Mouse (Mus musculus) liver, postnatal 0 days (tissue): ENCODE measurements around the gene 2310022A10Rik. TPM values are rescaled to one million over a fixed set of nuclear protein-coding genes. Genes with fewer than 3 reads are reported as not detected.

ENCODE experiments used
- ATAC-seq: fragments of 200-750 bp; cut with Nextera tagmentation; 2 replicates; pipeline ENCODE4 v1.8.0; 2017; ENCODE audit warnings: mild to moderate bottlenecking, moderate library complexity
- DNase-seq: peaks from one replicate; pipeline ENCODE4 v3.0.0-alpha.2; 2016
- H3K27ac ChIP-seq: fragments of 300-500 bp; sonication (generic); 2 replicates; pipeline ENCODE4 v1.5.1; 2014; ENCODE audit warnings: antibody characterized with exemption, moderate library complexity, mild to moderate bottlenecking, low read depth
- H3K27me3 ChIP-seq: fragments of 300-500 bp; sonication (generic); 2 replicates; pipeline ENCODE4 v1.6.1; 2014; ENCODE audit warnings: low read length, control low read depth, mixed read lengths; ENCODE audit not compliant: insufficient read depth
- H3K36me3 ChIP-seq: fragments of 300-500 bp; sonication (generic); replicated peaks from 2 replicates; pipeline ENCODE4 v1.6.1; 2014; ENCODE audit warnings: mild to moderate bottlenecking, control low read depth, low read length, moderate library complexity, mixed read lengths; ENCODE audit not compliant: insufficient read depth
- H3K4me1 ChIP-seq: fragments of 300-500 bp; sonication (generic); 2 replicates; pipeline ENCODE4 v1.6.1; 2014; ENCODE audit warnings: antibody characterized with exemption, mild to moderate bottlenecking, control low read depth; ENCODE audit not compliant: insufficient read depth
- H3K4me2 ChIP-seq: fragments of 300-500 bp; sonication (generic); 2 replicates; pipeline ENCODE4 v1.6.1; 2014; ENCODE audit warnings: low read depth, mild to moderate bottlenecking, low read length, moderate library complexity, mixed read lengths
- H3K4me3 ChIP-seq: fragments of 300-500 bp; sonication (generic); 2 replicates; pipeline ENCODE4 v1.5.1; 2014; ENCODE audit warnings: low read depth, low read length
- H3K9ac ChIP-seq: fragments of 300-500 bp; sonication (generic); replicated peaks from 2 replicates; pipeline ENCODE4 v1.6.1; 2014; ENCODE audit warnings: mild to moderate bottlenecking, moderate library complexity
- H3K9me3 ChIP-seq: fragments of 300-500 bp; sonication (generic); 2 replicates; pipeline ENCODE4 v1.6.1; 2016; ENCODE audit warnings: mild to moderate bottlenecking, control low read depth, low read length, mixed read lengths
- CTCF ChIP-seq: sonication (generic); IDR thresholded peaks from 2 replicates; pipeline ENCODE4 v1.5.1; 2016; ENCODE audit warnings: antibody characterized with exemption, low read depth
- EP300 ChIP-seq: IDR thresholded peaks from 2 replicates; pipeline ENCODE4 v1.6.1; 2016; ENCODE audit warnings: antibody characterized with exemption, low read depth, mild to moderate bottlenecking
- WGBS: fragments of 180-500 bp; shearing (Covaris S2); extraction: QIAGEN DNeasy Blood & Tissue Kit; methylation state at CpG from one replicate; pipeline ENCODE4 v1.1.7; 2014; ENCODE audit not compliant: insufficient replicate concordance; 5-methylcytosine and 5-hydroxymethylcytosine counted together
- polyA plus RNA-seq: library from polyadenylated mRNA; unstranded; fragments of >200 nt; fragmentation: Nextera tagmentation; extraction: Ambion mirVana; gene quantifications from 2 replicates; pipeline ENCODE4 v1.2.1, GENCODE M21; 2015

The 2310022A10Rik gene
- polyA plus RNA-seq, 1 experiment from 2014 or later = 8.6 TPM

DNA sequence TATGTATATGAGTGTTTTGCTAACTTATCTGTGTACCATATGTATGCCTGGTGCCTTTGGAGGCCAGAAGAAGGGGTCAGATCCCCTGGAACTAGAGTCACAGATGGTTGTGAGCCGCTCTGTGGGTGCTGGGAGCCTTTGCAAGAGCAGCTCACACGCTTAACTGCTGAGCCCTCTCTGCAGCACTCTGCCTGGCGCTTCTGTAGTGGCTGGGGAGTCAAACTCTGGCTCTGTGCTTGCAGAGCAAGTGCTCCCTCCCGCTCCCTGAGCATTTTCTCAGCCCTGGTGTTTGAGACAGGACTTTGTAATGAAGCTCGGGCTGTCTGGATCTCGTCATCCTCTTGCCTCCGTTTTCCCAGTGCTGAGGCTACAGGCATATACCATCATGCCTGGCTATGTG is 45.0 kb downstream of the 2310022A10Rik start:
- H3K4me3 ChIP-seq = no peak overlapping the region
- no peak for TF ChIP-seq CTCF
- no peak overlapping the region for H3K27ac ChIP-seq
- H3K36me3 ChIP-seq = peaks cover 4% of the 10 kb centered on the region
- peaks cover 66% of the 10 kb centered on the region for H3K4me1 ChIP-seq
- no peaks in the 10 kb centered on the region for H3K9me3 ChIP-seq
- no peak overlapping the region for H3K4me2 ChIP-seq
- ATAC-seq = no peak
- no peak for DNase-seq
- WGBS = 78% methylated on average over 7 of the region's 7 CpGs
- H3K27me3 ChIP-seq = no peaks in the 10 kb centered on the region
- H3K9ac ChIP-seq = 0 out of 2 replicates have a peak overlapping the region, but pooled peaks have one; percentile 2

GRCm38 (mm10) chr7:27601628-27602027 is 48.6 kb downstream of the 2310022A10Rik start:
- Histone ChIP-seq H3K27me3 (no peaks in the 10 kb centered on the region), H3K9ac (no peak overlapping the region; the same call in 1 of the 2 replicates), H3K4me3 (no peak overlapping the region), H3K9me3 (no peaks in the 10 kb centered on the region), H3K36me3 (no peaks in the 10 kb centered on the region), H3K27ac (no peak overlapping the region), H3K4me2 (no peak overlapping the region), H3K4me1 (peaks cover 55% of the 10 kb centered on the region)
- WGBS = 75% methylated on average over 4 of the region's 4 CpGs
- no peak for ATAC-seq
- DNase-seq = no peak
- TF ChIP-seq EP300 (no peak), CTCF (no peak)

DNA sequence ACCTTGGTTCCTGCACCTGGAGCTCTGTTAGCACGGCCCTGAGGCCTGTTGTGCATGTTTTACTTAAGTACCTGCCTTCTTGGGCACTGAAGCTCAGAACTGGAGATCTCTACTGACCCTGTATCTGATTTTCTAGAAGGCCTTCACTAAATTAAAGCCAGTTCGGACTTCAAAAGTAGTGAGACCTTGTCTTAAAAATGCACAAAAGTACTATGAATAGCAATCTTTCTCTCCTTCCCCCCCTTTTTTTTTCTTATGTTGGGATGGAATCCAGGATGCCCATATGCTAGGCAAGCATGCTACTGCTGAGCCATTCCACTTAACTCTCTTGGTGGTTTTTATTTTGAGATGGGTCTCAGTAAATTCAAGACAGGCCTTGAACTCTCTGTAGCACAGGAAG is 49.1 kb downstream of the 2310022A10Rik start:
- TF ChIP-seq EP300 (no peak), CTCF (no peak)
- Histone ChIP-seq H3K36me3 (no peaks in the 10 kb centered on the region), H3K9me3 (no peaks in the 10 kb centered on the region), H3K9ac (no peak overlapping the region), H3K27me3 (no peaks in the 10 kb centered on the region), H3K4me3 (no peak overlapping the region), H3K4me2 (no peak overlapping the region), H3K4me1 (peaks cover 54% of the 10 kb centered on the region), H3K27ac (no peak overlapping the region)
- DNase-seq (no peak), ATAC-seq (no peak)
- WGBS = 86% methylated on average over 2 of the region's 2 CpGs

GRCm38 (mm10) chr7:27602835-27603234 is 49.8 kb downstream of the 2310022A10Rik start:
- DNase-seq (no peak), ATAC-seq (no peak)
- WGBS = 23% methylated on average over 7 of the region's 7 CpGs
- Histone ChIP-seq H3K4me3 (no peak overlapping the region), H3K4me1 (peaks cover 53% of the 10 kb centered on the region), H3K36me3 (no peaks in the 10 kb centered on the region; the same call in 1 of the 2 replicates), H3K4me2 (no peak overlapping the region), H3K9ac (no peak overlapping the region), H3K27ac (peak overlapping the region; percentile 35; the same call in 1 of the 2 replicates), H3K27me3 (no peaks in the 10 kb centered on the region), H3K9me3 (no peaks in the 10 kb centered on the region)
- TF ChIP-seq EP300 = no peak
- TF ChIP-seq CTCF = no peak

- H3K4me1 ChIP-seq = peaks cover 49% of the 10 kb centered on the region
- H3K9ac ChIP-seq = peak overlapping the region; percentile 21; the same call in 1 of the 2 replicates
These were observed 51.8 kb downstream of the 2310022A10Rik start for GRCm38 (mm10) chr7:27604661-27605348.

GRCm38 (mm10) chr7:27605499-27606285 is 52.7 kb downstream of the 2310022A10Rik start:
- H3K4me1 ChIP-seq = peaks cover 49% of the 10 kb centered on the region
- H3K9me3 ChIP-seq = no peaks in the 10 kb centered on the region
- no peak overlapping the region for H3K27ac ChIP-seq
- H3K9ac ChIP-seq = no peak overlapping the region
- peaks cover 20% of the 10 kb centered on the region for H3K36me3 ChIP-seq
- DNase-seq = peak; percentile 49
- peak; percentile 61 for ATAC-seq
- H3K4me3 ChIP-seq = no peak overlapping the region
- 53% methylated on average over 9 of the region's 9 CpGs for WGBS
- H3K4me2 ChIP-seq = no peak overlapping the region
- TF ChIP-seq EP300 = no peak
- no peak for TF ChIP-seq CTCF
- H3K27me3 ChIP-seq = no peaks in the 10 kb centered on the region

More at GRCm38 (mm10) chr7:27604661-27605348, 51.8 kb downstream of the 2310022A10Rik start:
- no peak for ATAC-seq
- Histone ChIP-seq H3K4me3 (no peak overlapping the region), H3K36me3 (peaks cover 16% of the 10 kb centered on the region), H3K27me3 (no peaks in the 10 kb centered on the region), H3K9me3 (no peaks in the 10 kb centered on the region), H3K27ac (no peak overlapping the region), H3K4me2 (no peak overlapping the region)
- DNase-seq = no peak
- no peak for TF ChIP-seq EP300
- 55% methylated on average over 5 of the region's 5 CpGs for WGBS
